Mouse (Mus musculus) C2C12 (cell line): ENCODE measurements around the gene Hsf4. TPM values are rescaled to one million over a fixed set of nuclear protein-coding genes. Genes with fewer than 3 reads are reported as not detected.

ENCODE experiments used
- H3K27me3 ChIP-seq: one replicate; pipeline ENCODE4 v1.6.1; 2011; ENCODE audit not compliant: control insufficient read depth, insufficient read depth, insufficient read length
- H3K36me3 ChIP-seq: one replicate; pipeline ENCODE4 v1.6.1; 2011; ENCODE audit not compliant: control insufficient read depth, insufficient read depth
- H3K4me3 ChIP-seq: one replicate; pipeline ENCODE4 v1.5.1; 2011; ENCODE audit warnings: mild to moderate bottlenecking, control low read depth; ENCODE audit not compliant: poor library complexity, insufficient read depth, severe bottlenecking
- H3K79me2 ChIP-seq: one replicate; pipeline ENCODE4 v1.6.1; 2011; ENCODE audit not compliant: control insufficient read depth, insufficient read depth
- H3K79me3 ChIP-seq: one replicate; pipeline ENCODE4 v1.6.1; 2011; ENCODE audit warnings: low read depth, control low read depth
- H3ac ChIP-seq: one replicate; pipeline ENCODE3; 2011; ENCODE audit warnings: low read depth; ENCODE audit not compliant: control insufficient read depth, insufficient read length
- CEBPB ChIP-seq: IDR thresholded peaks from one replicate; pipeline ENCODE4 v1.6.1; 2011; ENCODE audit warnings: low read depth, mild to moderate bottlenecking, control low read depth, moderate library complexity
- CTCF ChIP-seq: IDR thresholded peaks from one replicate; pipeline ENCODE4 v1.5.1; 2011; ENCODE audit not compliant: control insufficient read depth, insufficient read depth, insufficient read length
- FOSL1 ChIP-seq: IDR thresholded peaks from one replicate; pipeline ENCODE4 v1.8.0; 2011; ENCODE audit warnings: mild to moderate bottlenecking, low read length; ENCODE audit not compliant: poor library complexity, insufficient read depth, severe bottlenecking
- MAX ChIP-seq: IDR thresholded peaks from one replicate; pipeline ENCODE4 v1.6.1; 2011; ENCODE audit warnings: mild to moderate bottlenecking, control low read depth
- MYOD1 ChIP-seq: IDR thresholded peaks from one replicate; pipeline ENCODE4 v1.6.1; 2011; ENCODE audit warnings: low read depth; ENCODE audit not compliant: control insufficient read depth, insufficient read length
- MYOG ChIP-seq: IDR thresholded peaks from one replicate; pipeline ENCODE4 v1.6.1; 2011; ENCODE audit not compliant: control insufficient read depth, insufficient read length; ENCODE audit errors: extremely low read depth
- USF1 ChIP-seq: IDR thresholded peaks from one replicate; pipeline ENCODE4 v1.6.1; 2011; ENCODE audit warnings: low read depth, mild to moderate bottlenecking, control low read depth, moderate library complexity
- polyA plus RNA-seq: library from polyadenylated mRNA; unstranded; fragments of >200 nt; fragmentation: generic; extraction: Trizol; gene quantifications from one replicate; pipeline ENCODE4 v1.2.1, GENCODE M21; 2012; ENCODE audit warnings: missing spikeins

Gene Hsf4
- polyA plus RNA-seq, 1 experiment: 3.4 TPM

GRCm38 (mm10) chr8:105280567-105280966 is 11.0 kb downstream of the Hsf4 start:
- no peak overlapping the region for H3ac ChIP-seq
- TF ChIP-seq CTCF (no peak), USF1 (no peak), MYOD1 (no peak), MAX (no peak), CEBPB (no peak), FOSL1 (no peak), MYOG (no peak)
- no peaks in the 10 kb centered on the region for H3K79me3 ChIP-seq
- no peaks in the 10 kb centered on the region for H3K27me3 ChIP-seq
- H3K36me3 ChIP-seq: peaks cover 34% of the 10 kb centered on the region
- no peak overlapping the region for H3K4me3 ChIP-seq
- H3K79me2 ChIP-seq: no peaks in the 10 kb centered on the region

- Histone ChIP-seq H3K27me3 (no peaks in the 10 kb centered on the region), H3K79me2 (peaks cover 10% of the 10 kb centered on the region), H3K36me3 (peaks cover 34% of the 10 kb centered on the region), H3ac (no peak overlapping the region), H3K4me3 (no peak overlapping the region), H3K79me3 (peaks cover 5% of the 10 kb centered on the region)
- no peak for TF ChIP-seq CEBPB
- no peak for TF ChIP-seq MYOD1
- TF ChIP-seq MAX: no peak
- no peak for TF ChIP-seq CTCF
- no peak for TF ChIP-seq MYOG
- no peak for TF ChIP-seq FOSL1
- TF ChIP-seq USF1: no peak
These were observed 12.2 kb downstream of the Hsf4 start for GRCm38 (mm10) chr8:105281821-105282220.

- Histone ChIP-seq H3K4me3 (no peak overlapping the region), H3K79me3 (peaks cover 5% of the 10 kb centered on the region), H3K79me2 (peaks cover 14% of the 10 kb centered on the region), H3K36me3 (peaks cover 34% of the 10 kb centered on the region), H3K27me3 (no peaks in the 10 kb centered on the region), H3ac (no peak overlapping the region)
- TF ChIP-seq FOSL1 (no peak), CEBPB (no peak), CTCF (no peak), MAX (no peak), MYOD1 (no peak), USF1 (no peak), MYOG (no peak)
These were observed 12.6 kb downstream of the Hsf4 start for GRCm38 (mm10) chr8:105282239-105282638.

- no peak overlapping the region for H3K4me3 ChIP-seq
- TF ChIP-seq MYOD1 (no peak), CTCF (peak; percentile 95), MYOG (no peak), USF1 (no peak)
- no peaks in the 10 kb centered on the region for H3K27me3 ChIP-seq
- peaks cover 12% of the 10 kb centered on the region for H3K79me3 ChIP-seq
- H3K36me3 ChIP-seq: peaks cover 34% of the 10 kb centered on the region
- H3ac ChIP-seq: no peak overlapping the region
- H3K79me2 ChIP-seq: peaks cover 22% of the 10 kb centered on the region
These were observed 13.5 kb downstream of the Hsf4 start for GRCm38 (mm10) chr8:105283074-105283473.

GRCm38 (mm10) chr8:105285514-105285913 is 15.9 kb downstream of the Hsf4 start:
- TF ChIP-seq FOSL1: no peak
- TF ChIP-seq USF1: no peak
- no peak for TF ChIP-seq CEBPB
- no peaks in the 10 kb centered on the region for H3K27me3 ChIP-seq
- peaks cover 14% of the 10 kb centered on the region for H3K79me3 ChIP-seq

GRCm38 (mm10) chr8:105286907-105287306 is 17.3 kb downstream of the Hsf4 start:
- Histone ChIP-seq H3K4me3 (no peak overlapping the region), H3K79me3 (peaks cover 14% of the 10 kb centered on the region), H3ac (no peak overlapping the region), H3K79me2 (peaks cover 30% of the 10 kb centered on the region), H3K36me3 (peaks cover 15% of the 10 kb centered on the region), H3K27me3 (no peaks in the 10 kb centered on the region)
- no peak for TF ChIP-seq MYOG
- no peak for TF ChIP-seq CEBPB
- TF ChIP-seq CTCF: no peak
- TF ChIP-seq FOSL1: no peak
- TF ChIP-seq USF1: no peak
- no peak for TF ChIP-seq MYOD1
- no peak for TF ChIP-seq MAX

More at GRCm38 (mm10) chr8:105285514-105285913, 15.9 kb downstream of the Hsf4 start:
- Histone ChIP-seq H3K4me3 (no peak overlapping the region), H3K79me2 (peaks cover 30% of the 10 kb centered on the region), H3ac (no peak overlapping the region), H3K36me3 (peaks cover 21% of the 10 kb centered on the region)
